Mouse (Mus musculus) liver, adult 2 months (tissue): ENCODE data around the gene Gpr153. TPM values are rescaled to one million over a fixed set of nuclear protein-coding genes. Genes with fewer than 3 reads are reported as not detected.
A peak's percentile ranks its signal among the peaks of the same experiment; 100 is the strongest.

ENCODE experiments used
- DNase-seq: peaks from one replicate; pipeline ENCODE4 v3.0.0-alpha.2; 2011; ENCODE audit warnings: low read depth, low spot score; ENCODE audit errors: extremely low read depth
- H3K27ac ChIP-seq: fragments of 200-500 bp; replicated peaks from 2 replicates; pipeline ENCODE4 v1.5.1; 2012; ENCODE audit warnings: low read depth, mild to moderate bottlenecking, control low read depth, inconsistent platforms, low read length; ENCODE audit not compliant: insufficient read depth
- H3K27me3 ChIP-seq: fragments of 200-500 bp; 2 replicates; pipeline ENCODE4 v1.6.1; 2012; ENCODE audit warnings: mild to moderate bottlenecking, moderate library complexity, low read length, inconsistent platforms; ENCODE audit not compliant: control insufficient read depth, insufficient read depth
- H3K36me3 ChIP-seq: fragments of 200-500 bp; 2 replicates; pipeline ENCODE4 v1.6.1; 2012; ENCODE audit warnings: low read length, inconsistent platforms; ENCODE audit not compliant: control insufficient read depth, insufficient read depth
- H3K4me1 ChIP-seq: fragments of 200-500 bp; 2 replicates; pipeline ENCODE4 v1.6.1; 2011; ENCODE audit warnings: low read length; ENCODE audit not compliant: control insufficient read depth, insufficient read depth
- H3K4me3 ChIP-seq: fragments of 200-500 bp; 2 replicates; pipeline ENCODE4 v1.5.1; 2011; ENCODE audit warnings: low read depth, mild to moderate bottlenecking, control low read depth, low read length, moderate library complexity; ENCODE audit not compliant: insufficient read depth
- H3K79me2 ChIP-seq: fragments of 200-500 bp; 2 replicates; pipeline ENCODE4 v1.6.1; 2012; ENCODE audit warnings: inconsistent platforms, mild to moderate bottlenecking, low read length, moderate library complexity; ENCODE audit not compliant: control insufficient read depth, insufficient read depth
- H3K9ac ChIP-seq: fragments of 200-500 bp; 2 replicates; pipeline ENCODE4 v1.6.1; 2012; ENCODE audit warnings: low read depth, mild to moderate bottlenecking, control low read depth, inconsistent platforms, low read length
- CTCF ChIP-seq: fragments of 200-500 bp; IDR thresholded peaks from 2 replicates; pipeline ENCODE4 v1.5.1; 2011; ENCODE audit warnings: low read depth, low read length, control low read depth
- POLR2A ChIP-seq: fragments of 200-500 bp; IDR thresholded peaks from 2 replicates; pipeline ENCODE4 v1.6.1; 2011; ENCODE audit warnings: low read length, control low read depth; ENCODE audit not compliant: insufficient read depth; ENCODE audit errors: extremely low read depth
- WGBS: fragments of 180-500 bp; shearing (Covaris S2); methylation state at CpG from one replicate; pipeline ENCODE4 v1.1.7; 2018; 5-methylcytosine and 5-hydroxymethylcytosine counted together
- polyA plus RNA-seq: library from polyadenylated mRNA; depleted of rRNA; stranded (reverse); fragments of >200 nt; gene quantifications from 2 replicates; pipeline ENCODE4 v1.2.3, GENCODE M21; 2012
- total RNA-seq: library from RNA; depleted of rRNA; stranded (reverse); fragments of >200 nt; gene quantifications from 2 replicates; pipeline ENCODE4 v1.2.3, GENCODE M21; 2014

Gene Gpr153
- total and polyA plus RNA-seq, 2 experiments = 0.46 to 1.1 TPM

DNA sequence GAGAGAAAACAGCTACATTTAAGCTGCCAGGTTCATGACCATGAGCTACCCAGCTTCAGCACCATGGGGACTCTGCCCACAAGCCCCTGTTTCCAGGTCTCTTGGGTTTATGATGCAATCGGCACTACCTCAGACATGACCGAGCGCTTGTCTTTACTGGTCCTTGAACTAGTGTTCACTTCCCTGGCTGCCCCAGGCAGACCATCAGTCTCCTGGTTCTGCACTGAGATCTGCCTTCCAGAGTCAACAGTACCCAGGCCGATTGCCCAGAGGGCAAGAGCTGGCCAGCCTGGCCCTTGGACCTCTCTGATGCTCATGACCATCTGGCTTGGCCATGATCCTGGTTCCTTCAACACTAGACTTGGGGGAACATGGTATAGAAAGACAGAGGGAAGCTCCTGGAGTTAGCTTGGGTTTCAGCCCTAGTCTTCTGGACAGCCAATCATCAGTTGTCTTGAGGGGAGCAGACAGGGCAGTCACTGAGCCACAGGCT lies 41.6 kb upstream of the Gpr153 start:
- H3K27ac ChIP-seq = peak overlapping the region; percentile 56
- H3K27me3 ChIP-seq = no peaks in the 10 kb centered on the region
- H3K4me3 ChIP-seq = no peak overlapping the region
- 32% methylated on average over 4 of the region's 4 CpGs for WGBS
- H3K4me1 ChIP-seq = peaks cover 38% of the 10 kb centered on the region
- no peaks in the 10 kb centered on the region; the same call in 1 of the 2 replicates for H3K79me2 ChIP-seq
- H3K9ac ChIP-seq = no peak overlapping the region
- DNase-seq = peak; percentile 97
- no peak for TF ChIP-seq POLR2A
- TF ChIP-seq CTCF = no peak
- no peaks in the 10 kb centered on the region for H3K36me3 ChIP-seq

GRCm38 (mm10) chr4:152239974-152240373 lies 34.1 kb upstream of the Gpr153 start:
- peak; percentile 71 for DNase-seq
- Histone ChIP-seq H3K27ac (no peak overlapping the region), H3K36me3 (no peaks in the 10 kb centered on the region), H3K27me3 (no peaks in the 10 kb centered on the region), H3K79me2 (no peaks in the 10 kb centered on the region), H3K9ac (no peak overlapping the region), H3K4me3 (no peak overlapping the region), H3K4me1 (peaks cover 3% of the 10 kb centered on the region; the same call in 1 of the 2 replicates)
- 60% methylated on average over 4 of the region's 4 CpGs for WGBS
- TF ChIP-seq POLR2A (no peak), CTCF (no peak)

DNA sequence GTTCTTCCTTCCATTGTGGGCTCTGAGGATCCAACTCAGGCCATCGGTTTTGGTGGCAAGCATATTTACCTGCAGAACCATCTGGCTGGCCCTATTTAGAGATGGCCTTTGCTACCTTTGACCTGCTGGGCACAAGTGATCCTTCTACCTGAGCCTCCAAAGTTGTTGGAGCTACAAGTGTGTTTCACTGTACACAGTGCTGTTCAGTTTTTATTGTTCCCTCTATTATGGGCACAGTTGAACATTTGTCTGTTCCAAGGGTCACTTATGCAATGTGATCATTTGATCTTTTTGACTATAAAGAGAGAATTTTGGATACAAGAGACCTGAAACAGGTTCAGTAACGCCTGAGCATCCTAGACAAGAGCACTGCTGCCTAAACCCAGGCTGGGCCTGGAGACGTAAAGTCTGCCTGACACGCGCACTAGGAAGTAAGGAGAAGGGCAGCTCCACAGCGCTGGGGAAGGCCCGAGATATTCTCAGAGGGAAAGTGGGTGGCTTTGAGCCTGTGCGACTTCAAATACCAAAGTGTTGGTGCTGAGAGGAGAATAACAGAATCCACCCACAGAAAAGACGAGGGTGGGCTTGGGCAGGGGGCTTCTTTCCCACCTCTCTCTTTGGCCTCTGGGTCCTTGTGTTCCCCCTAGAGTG lies 30.7 kb upstream of the Gpr153 start:
- Histone ChIP-seq H3K9ac (no peak overlapping the region), H3K4me1 (peaks cover 3% of the 10 kb centered on the region; the same call in 1 of the 2 replicates), H3K27me3 (no peaks in the 10 kb centered on the region), H3K79me2 (no peaks in the 10 kb centered on the region), H3K36me3 (no peaks in the 10 kb centered on the region), H3K27ac (peak overlapping the region; percentile 15), H3K4me3 (no peak overlapping the region)
- TF ChIP-seq CTCF (no peak), POLR2A (no peak)
- peak; percentile 92 for DNase-seq
- 70% methylated on average over 9 of the region's 9 CpGs for WGBS

DNA sequence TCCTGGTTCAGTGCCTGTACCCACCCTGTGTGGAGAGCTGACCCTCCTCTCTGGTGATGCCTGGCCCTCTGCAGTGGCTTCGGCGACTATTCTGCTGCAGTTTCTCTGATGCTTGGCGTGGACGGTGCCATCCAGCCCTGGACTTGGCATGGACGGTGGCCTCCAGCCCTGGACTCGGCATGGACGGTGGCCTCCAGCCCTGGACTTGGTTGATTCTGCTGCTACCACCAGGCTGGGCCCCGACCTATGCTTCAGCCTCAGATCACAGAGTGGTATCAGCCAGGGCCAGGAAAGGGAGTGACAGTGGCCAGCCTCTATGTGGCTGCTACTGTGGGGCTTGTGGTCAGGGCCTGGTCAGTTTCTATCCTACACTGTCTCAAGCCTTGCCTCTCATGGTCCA lies 30.1 kb upstream of the Gpr153 start:
- no peaks in the 10 kb centered on the region for H3K27me3 ChIP-seq
- no peak for TF ChIP-seq CTCF
- TF ChIP-seq POLR2A = no peak

DNA sequence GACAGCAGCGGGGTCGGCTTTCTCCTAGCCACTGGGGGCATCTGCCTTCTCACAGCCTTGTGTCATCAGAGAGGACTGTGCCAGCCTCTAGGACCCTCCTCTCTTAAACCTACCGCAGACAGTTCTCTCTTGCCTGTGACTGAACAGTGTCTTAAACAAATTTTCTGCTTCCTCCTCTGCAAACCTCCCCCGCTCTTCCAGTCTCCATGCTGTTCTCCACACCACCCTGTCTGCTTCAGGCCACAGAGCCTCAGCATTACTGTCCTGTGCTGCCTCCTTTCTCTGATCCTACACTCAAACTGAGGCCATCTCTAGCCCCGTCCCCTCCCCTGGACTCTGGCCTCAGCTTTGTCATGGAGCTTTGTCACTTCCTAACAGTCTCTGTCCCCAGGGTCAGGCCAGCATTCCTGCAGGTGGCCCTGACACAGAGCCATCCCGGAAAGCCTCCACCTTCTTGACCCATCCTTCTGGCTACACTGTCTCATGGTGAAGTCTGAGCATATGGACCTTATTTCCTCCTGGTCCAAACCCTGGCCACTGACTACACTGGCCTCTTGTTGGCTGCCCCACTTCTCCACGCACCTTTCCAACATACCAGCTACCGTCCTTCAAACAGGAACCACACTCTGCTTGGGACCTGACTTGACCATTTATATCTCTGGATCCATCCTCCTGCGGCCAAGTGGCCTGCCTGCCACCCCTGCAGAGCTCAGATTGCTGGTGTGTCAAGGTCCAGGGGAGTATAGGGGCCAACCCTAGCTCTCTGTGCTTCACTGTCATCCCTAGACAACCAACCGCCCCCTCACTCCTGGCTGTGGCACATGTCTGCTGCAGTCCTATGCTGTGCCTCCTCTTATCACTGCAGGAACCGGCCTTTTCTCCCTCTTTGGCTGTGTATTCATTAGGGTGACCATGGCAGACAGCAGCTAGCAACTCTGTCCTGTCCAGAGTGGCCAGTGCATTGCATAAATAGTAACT lies 29.2 kb upstream of the Gpr153 start:
- no peaks in the 10 kb centered on the region for H3K36me3 ChIP-seq
- no peak for DNase-seq
- peaks cover 3% of the 10 kb centered on the region; the same call in 1 of the 2 replicates for H3K4me1 ChIP-seq
- no peak overlapping the region for H3K27ac ChIP-seq
- H3K27me3 ChIP-seq = no peaks in the 10 kb centered on the region
- H3K79me2 ChIP-seq = no peaks in the 10 kb centered on the region
- WGBS = 80% methylated on average over 11 of the region's 11 CpGs
- no peak overlapping the region for H3K4me3 ChIP-seq
- no peak for TF ChIP-seq POLR2A
- TF ChIP-seq CTCF = no peak
- H3K9ac ChIP-seq = no peak overlapping the region

More for the DNA sequence above, 30.1 kb upstream of the Gpr153 start:
- H3K9ac ChIP-seq = no peak overlapping the region; the same call in 1 of the 2 replicates
- no peak overlapping the region for H3K4me3 ChIP-seq
- H3K79me2 ChIP-seq = no peaks in the 10 kb centered on the region
- 84% methylated on average over 8 of the region's 8 CpGs for whole genome bisulfite sequencing
- DNase-seq = no peak
- H3K36me3 ChIP-seq = no peaks in the 10 kb centered on the region
- H3K4me1 ChIP-seq = peaks cover 3% of the 10 kb centered on the region; the same call in 1 of the 2 replicates
- no peak overlapping the region for H3K27ac ChIP-seq
